Mouse (Mus musculus) neural tube, embryonic 12.5 days (tissue): ENCODE data around the gene Aff4. TPM values are rescaled to one million over a fixed set of nuclear protein-coding genes. Genes with fewer than 3 reads are reported as not detected.
"Not testable (repeated sequence)": the region's sequence is repeated elsewhere in the genome, so short reads cannot be mapped to it uniquely, and the experiment has no call there.

Source experiments
- ATAC-seq: fragments of 200-750 bp; cut with Nextera tagmentation; 2 replicates; pipeline ENCODE4 v1.8.0; 2017; ENCODE audit warnings: low read depth, mild to moderate bottlenecking, moderate TSS enrichment, moderate library complexity; ENCODE audit not compliant: low FRiP score
- H3K27ac ChIP-seq: fragments of 300-500 bp; sonication (generic); 2 replicates; pipeline ENCODE4 v1.5.1; 2016
- H3K27me3 ChIP-seq: fragments of 300-500 bp; sonication (generic); replicated peaks from 2 replicates; pipeline ENCODE4 v1.6.1; 2016; ENCODE audit warnings: mild to moderate bottlenecking
- H3K36me3 ChIP-seq: fragments of 300-500 bp; sonication (generic); 2 replicates; pipeline ENCODE4 v1.6.1; 2016; ENCODE audit warnings: mild to moderate bottlenecking
- H3K4me1 ChIP-seq: fragments of 300-500 bp; sonication (generic); 2 replicates; pipeline ENCODE4 v1.6.1; 2016
- H3K4me2 ChIP-seq: fragments of 300-500 bp; sonication (generic); replicated peaks from 2 replicates; pipeline ENCODE4 v1.6.1; 2016; ENCODE audit warnings: mild to moderate bottlenecking
- H3K4me3 ChIP-seq: fragments of 300-500 bp; sonication (generic); 2 replicates; pipeline ENCODE4 v1.5.1; 2016
- H3K9ac ChIP-seq: fragments of 300-500 bp; sonication (generic); 2 replicates; pipeline ENCODE4 v1.6.1; 2016; ENCODE audit warnings: mild to moderate bottlenecking
- H3K9me3 ChIP-seq: fragments of 300-500 bp; sonication (generic); 2 replicates; pipeline ENCODE4 v1.6.1; 2016; ENCODE audit warnings: mild to moderate bottlenecking
- WGBS: fragments of 180-500 bp; shearing (Covaris S2); methylation state at CpG from one replicate; pipeline ENCODE4 v1.1.7; 2016; 5-methylcytosine and 5-hydroxymethylcytosine counted together
- polyA plus RNA-seq: library from polyadenylated mRNA; unstranded; fragments of >200 nt; fragmentation: Nextera tagmentation; extraction: Ambion mirVana; gene quantifications from 2 replicates; pipeline ENCODE4 v1.2.1, GENCODE M21; 2016

Gene Aff4
- 62.7 and 79.2 TPM in 2 replicates for polyA plus RNA-seq

GRCm38 (mm10) chr11:53350291-53351223, at the start of gene Aff4:
TSS of gene Aff4 (plus strand) at chr11:53350833.
- H3K4me1 ChIP-seq = peaks cover 6% of the 10 kb centered on the region
- H3K4me2 ChIP-seq = peak within 1 kb of the TSS; percentile 79
- no peaks in the 10 kb centered on the region for H3K27me3 ChIP-seq
- peak; percentile 96 for ATAC-seq
- no peaks in the 10 kb centered on the region for H3K9me3 ChIP-seq
- H3K27ac ChIP-seq = peak within 1 kb of the TSS; percentile 87
- under 1% methylated on average over 126 of the region's 127 CpGs for WGBS
- peak within 1 kb of the TSS; percentile 82 for H3K4me3 ChIP-seq
- no peaks in the 10 kb centered on the region for H3K36me3 ChIP-seq
- H3K9ac ChIP-seq = peak within 1 kb of the TSS; percentile 97

- Histone ChIP-seq H3K4me2 (peak overlapping the region; percentile 83), H3K36me3 (no peaks in the 10 kb centered on the region), H3K27ac (peak overlapping the region; percentile 92), H3K4me1 (peaks cover 20% of the 10 kb centered on the region), H3K4me3 (peak overlapping the region; percentile 98), H3K27me3 (no peaks in the 10 kb centered on the region), H3K9me3 (no peaks in the 10 kb centered on the region), H3K9ac (peak overlapping the region; percentile 98)
- WGBS = 57% methylated on average over 9 of the region's 9 CpGs
- 0 out of 2 replicates have a peak, but pooled peaks have one; percentile 1 for ATAC-seq
Measured at GRCm38 (mm10) chr11:53301167-53301515, 49.5 kb upstream of the Aff4 start.

GRCm38 (mm10) chr11:53304044-53304840, 46.4 kb upstream of the Aff4 start:
- Histone ChIP-seq H3K4me3 (no peak overlapping the region), H3K27me3 (no peaks in the 10 kb centered on the region), H3K9ac (no peak overlapping the region), H3K36me3 (no peaks in the 10 kb centered on the region), H3K4me2 (no peak overlapping the region), H3K9me3 (no peaks in the 10 kb centered on the region), H3K27ac (no peak overlapping the region), H3K4me1 (peaks cover 6% of the 10 kb centered on the region)
- 86% methylated on average over 14 of the region's 14 CpGs for WGBS
- no peak for ATAC-seq

- Histone ChIP-seq H3K4me2 (no peak overlapping the region), H3K27me3 (no peaks in the 10 kb centered on the region), H3K9me3 (no peaks in the 10 kb centered on the region), H3K4me3 (no peak overlapping the region), H3K9ac (no peak overlapping the region), H3K27ac (no peak overlapping the region), H3K4me1 (no peaks in the 10 kb centered on the region), H3K36me3 (no peaks in the 10 kb centered on the region)
- no peak for ATAC-seq
- 93% methylated on average over 2 of the region's 2 CpGs for WGBS
Measured at GRCm38 (mm10) chr11:53306965-53307364, 43.7 kb upstream of the Aff4 start.

- Histone ChIP-seq H3K9me3 (no peaks in the 10 kb centered on the region), H3K27ac (no peak overlapping the region), H3K4me3 (no peak overlapping the region), H3K9ac (no peak overlapping the region), H3K27me3 (no peaks in the 10 kb centered on the region), H3K36me3 (no peaks in the 10 kb centered on the region), H3K4me1 (no peaks in the 10 kb centered on the region), H3K4me2 (no peak overlapping the region)
- no peak for ATAC-seq
- WGBS = 78% methylated on average over 10 of the region's 10 CpGs
Measured at GRCm38 (mm10) chr11:53307558-53308065, 43.0 kb upstream of the Aff4 start.

- no peaks in the 10 kb centered on the region for H3K9me3 ChIP-seq
- no peaks in the 10 kb centered on the region for H3K4me1 ChIP-seq
- H3K4me3 ChIP-seq = no peak overlapping the region
- no peaks in the 10 kb centered on the region for H3K36me3 ChIP-seq
- no peak for ATAC-seq
- H3K27ac ChIP-seq = no peak overlapping the region
- no peak overlapping the region for H3K4me2 ChIP-seq
- H3K27me3 ChIP-seq = no peaks in the 10 kb centered on the region
- H3K9ac ChIP-seq = no peak overlapping the region
Measured at GRCm38 (mm10) chr11:53308251-53308864, 42.3 kb upstream of the Aff4 start.

GRCm38 (mm10) chr11:53308884-53309310, 41.7 kb upstream of the Aff4 start:
- WGBS = 67% methylated on average over 2 of the region's 2 CpGs
- no peak overlapping the region for H3K9ac ChIP-seq
- no peak overlapping the region for H3K4me2 ChIP-seq
- no peak for ATAC-seq
- H3K4me3 ChIP-seq = no peak overlapping the region
- no peaks in the 10 kb centered on the region for H3K4me1 ChIP-seq
- H3K36me3 ChIP-seq = no peaks in the 10 kb centered on the region
- no peak overlapping the region for H3K27ac ChIP-seq
- no peaks in the 10 kb centered on the region for H3K27me3 ChIP-seq
- H3K9me3 ChIP-seq = no peaks in the 10 kb centered on the region

- H3K9me3 ChIP-seq = no peaks in the 10 kb centered on the region
- no peaks in the 10 kb centered on the region for H3K4me1 ChIP-seq
- no peak overlapping the region for H3K4me3 ChIP-seq
- 55% methylated on average over 1 of the region's 1 CpGs for WGBS
- no peak for ATAC-seq
- no peak overlapping the region for H3K9ac ChIP-seq
- no peaks in the 10 kb centered on the region for H3K36me3 ChIP-seq
- no peaks in the 10 kb centered on the region for H3K27me3 ChIP-seq
- H3K27ac ChIP-seq = no peak overlapping the region
- H3K4me2 ChIP-seq = no peak overlapping the region
Measured at GRCm38 (mm10) chr11:53311385-53311784, 39.2 kb upstream of the Aff4 start.

GRCm38 (mm10) chr11:53312823-53313222, 37.8 kb upstream of the Aff4 start:
- H3K4me3 ChIP-seq, H3K36me3 ChIP-seq, H3K27me3 ChIP-seq, H3K4me1 ChIP-seq, H3K27ac ChIP-seq, H3K4me2 ChIP-seq, H3K9me3 ChIP-seq, ATAC-seq, H3K9ac ChIP-seq: not testable (repeated sequence)
- 83% methylated on average over 1 of the region's 1 CpGs for WGBS

- ATAC-seq = no peak
Measured at GRCm38 (mm10) chr11:53314770-53315173, 35.9 kb upstream of the Aff4 start.

GRCm38 (mm10) chr11:53316996-53317395, 33.6 kb upstream of the Aff4 start:
- Histone ChIP-seq H3K27ac (no peak overlapping the region), H3K4me3 (no peak overlapping the region), H3K9ac (no peak overlapping the region), H3K9me3 (no peaks in the 10 kb centered on the region), H3K4me2 (no peak overlapping the region), H3K4me1 (no peaks in the 10 kb centered on the region), H3K36me3 (no peaks in the 10 kb centered on the region), H3K27me3 (no peaks in the 10 kb centered on the region)
- WGBS = 47% methylated on average over 6 of the region's 6 CpGs
- no peak for ATAC-seq

More at GRCm38 (mm10) chr11:53314770-53315173, 35.9 kb upstream of the Aff4 start:
- Histone ChIP-seq H3K4me1 (no peaks in the 10 kb centered on the region), H3K36me3 (no peaks in the 10 kb centered on the region), H3K9me3 (no peaks in the 10 kb centered on the region), H3K4me3 (no peak overlapping the region), H3K27ac (no peak overlapping the region), H3K27me3 (no peaks in the 10 kb centered on the region), H3K4me2 (no peak overlapping the region), H3K9ac (no peak overlapping the region)
- WGBS = 60% methylated on average over 1 of the region's 1 CpGs

GRCm38 (mm10) chr11:53318041-53318440, 32.6 kb upstream of the Aff4 start:
- no peak overlapping the region for H3K9ac ChIP-seq
- ATAC-seq = no peak
- H3K4me1 ChIP-seq = no peaks in the 10 kb centered on the region
- no peak overlapping the region for H3K27ac ChIP-seq
- 74% methylated on average over 7 of the region's 7 CpGs for WGBS
- no peak overlapping the region for H3K4me3 ChIP-seq
- H3K27me3 ChIP-seq = no peaks in the 10 kb centered on the region
- no peaks in the 10 kb centered on the region for H3K9me3 ChIP-seq
- no peak overlapping the region for H3K4me2 ChIP-seq
- no peaks in the 10 kb centered on the region for H3K36me3 ChIP-seq
